Mouse (Mus musculus) forebrain, embryonic 12.5 days (tissue): Measurements from ENCODE around the gene Wasf2. TPM values are rescaled to one million over a fixed set of nuclear protein-coding genes. Genes with fewer than 3 reads are reported as not detected.

ENCODE experiments used
- ATAC-seq: fragments of 200-750 bp; cut with Nextera tagmentation; 2 replicates; pipeline ENCODE4 v1.8.0; 2017; ENCODE audit warnings: moderate TSS enrichment; ENCODE audit not compliant: low FRiP score
- H3K27ac ChIP-seq: fragments of 300-500 bp; sonication (generic); 2 replicates; pipeline ENCODE4 v1.5.1; 2016; ENCODE audit warnings: mild to moderate bottlenecking
- H3K27me3 ChIP-seq: fragments of 300-500 bp; sonication (generic); 2 replicates; pipeline ENCODE4 v1.6.1; 2016; ENCODE audit warnings: mild to moderate bottlenecking
- H3K36me3 ChIP-seq: fragments of 300-500 bp; sonication (generic); replicated peaks from 2 replicates; pipeline ENCODE4 v1.6.1; 2016; ENCODE audit warnings: mild to moderate bottlenecking
- H3K4me1 ChIP-seq: fragments of 300-500 bp; sonication (generic); 2 replicates; pipeline ENCODE4 v1.6.1; 2016
- H3K4me2 ChIP-seq: fragments of 300-500 bp; sonication (generic); 2 replicates; pipeline ENCODE4 v1.6.1; 2016; ENCODE audit warnings: mild to moderate bottlenecking, moderate library complexity
- H3K4me3 ChIP-seq: fragments of 300-500 bp; sonication (generic); replicated peaks from 2 replicates; pipeline ENCODE4 v1.5.1; 2016; ENCODE audit warnings: mild to moderate bottlenecking
- H3K9ac ChIP-seq: fragments of 300-500 bp; sonication (generic); 2 replicates; pipeline ENCODE4 v1.6.1; 2016; ENCODE audit warnings: mild to moderate bottlenecking
- H3K9me3 ChIP-seq: fragments of 300-500 bp; sonication (generic); 2 replicates; pipeline ENCODE4 v1.6.1; 2016
- WGBS: fragments of 180-500 bp; shearing (Covaris S2); methylation state at CpG from one replicate; pipeline ENCODE4 v1.1.7; 2016; 5-methylcytosine and 5-hydroxymethylcytosine counted together
- polyA plus RNA-seq: library from polyadenylated mRNA; unstranded; fragments of >200 nt; fragmentation: Nextera tagmentation; extraction: Ambion mirVana; gene quantifications from 2 replicates; pipeline ENCODE4 v1.2.1, GENCODE M21; 2016

The Wasf2 gene
- polyA plus RNA-seq, 1 experiment from 2014 or later, result 42.5 TPM

- no peak overlapping the region for H3K4me3 ChIP-seq
- H3K9me3 ChIP-seq, result no peaks in the 10 kb centered on the region
- H3K4me2 ChIP-seq, result no peak overlapping the region
- H3K27me3 ChIP-seq, result no peaks in the 10 kb centered on the region
- peaks cover 59% of the 10 kb centered on the region for H3K36me3 ChIP-seq
- H3K4me1 ChIP-seq, result peaks cover 19% of the 10 kb centered on the region; the same call in 1 of the 2 replicates
- WGBS, result 97% methylated on average over 5 of the region's 5 CpGs
- no peak overlapping the region for H3K27ac ChIP-seq
- no peak overlapping the region for H3K9ac ChIP-seq
- ATAC-seq, result no peak
Measured at GRCm38 (mm10) chr4:133186856-133187255, 56.6 kb downstream of the Wasf2 start.

DNA sequence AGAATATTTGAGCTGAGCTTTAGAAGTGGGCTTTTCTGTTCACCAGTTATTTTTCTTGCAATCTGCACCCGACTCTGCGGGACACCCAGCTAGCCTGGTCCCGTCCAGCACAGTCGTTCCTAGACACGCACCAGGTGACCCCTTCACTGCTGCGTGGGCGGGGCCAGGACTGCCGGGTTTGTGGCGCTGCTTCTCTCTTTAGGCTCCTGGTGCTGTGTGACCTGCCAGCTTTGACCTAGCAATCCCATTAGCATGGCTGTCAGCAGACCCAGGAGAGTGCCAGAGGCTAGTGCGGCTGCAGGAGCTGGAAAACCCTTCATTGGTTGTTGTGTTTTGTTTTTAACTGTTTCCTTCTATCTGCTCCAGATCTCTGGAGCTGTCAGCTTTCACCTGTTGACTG is 59.1 kb downstream of the Wasf2 start:
- no peaks in the 10 kb centered on the region for H3K9me3 ChIP-seq
- no peak for ATAC-seq
- H3K4me3 ChIP-seq, result no peak overlapping the region
- H3K4me1 ChIP-seq, result peaks cover 13% of the 10 kb centered on the region; the same call in 1 of the 2 replicates
- no peak overlapping the region for H3K4me2 ChIP-seq
- 75% methylated on average over 10 of the region's 10 CpGs for WGBS
- H3K27me3 ChIP-seq, result no peaks in the 10 kb centered on the region
- H3K9ac ChIP-seq, result no peak overlapping the region
- H3K36me3 ChIP-seq, result peaks cover 83% of the 10 kb centered on the region
- no peak overlapping the region for H3K27ac ChIP-seq

DNA sequence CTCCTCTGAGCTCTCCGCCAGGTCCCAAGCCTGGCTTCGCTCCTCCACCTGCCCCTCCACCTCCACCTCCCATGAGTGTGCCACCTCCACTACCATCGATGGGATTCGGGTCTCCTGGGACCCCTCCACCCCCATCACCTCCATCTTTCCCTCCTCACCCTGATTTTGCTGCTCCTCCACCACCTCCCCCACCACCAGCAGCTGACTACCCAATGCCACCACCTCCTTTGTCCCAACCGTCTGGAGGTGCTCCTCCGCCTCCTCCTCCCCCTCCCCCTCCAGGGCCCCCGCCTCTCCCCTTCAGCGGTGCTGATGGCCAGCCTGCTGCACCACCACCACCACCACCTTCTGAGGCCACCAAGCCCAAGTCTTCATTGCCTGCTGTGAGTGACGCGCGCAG is 64.2 kb downstream of the Wasf2 start:
- no peak for ATAC-seq
- WGBS, result 88% methylated on average over 11 of the region's 11 CpGs
- Histone ChIP-seq H3K27me3 (no peaks in the 10 kb centered on the region), H3K27ac (no peak overlapping the region), H3K9ac (no peak overlapping the region), H3K9me3 (no peaks in the 10 kb centered on the region), H3K4me3 (no peak overlapping the region), H3K4me1 (peaks cover 39% of the 10 kb centered on the region), H3K4me2 (no peak overlapping the region), H3K36me3 (peaks cover 71% of the 10 kb centered on the region)

DNA sequence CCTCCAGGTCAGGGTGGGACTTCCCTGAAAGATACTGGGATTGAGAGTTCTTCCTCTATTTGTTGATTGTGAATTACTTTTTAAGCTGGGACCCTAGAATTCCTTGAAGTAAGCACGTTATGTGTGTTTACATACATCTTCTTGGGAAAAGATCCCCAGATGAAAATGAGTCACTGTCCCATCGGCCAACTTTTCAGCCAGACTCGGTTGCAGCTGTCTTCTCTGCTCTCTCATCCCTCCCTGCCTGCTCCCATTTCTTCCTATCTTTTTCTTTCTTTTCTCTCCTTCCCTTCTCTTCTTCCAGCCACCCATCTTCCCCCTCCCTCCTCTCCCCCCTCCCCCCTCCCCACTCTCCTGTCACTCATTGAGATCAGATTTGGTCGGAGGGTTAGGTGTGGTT is 64.7 kb downstream of the Wasf2 start:
- Histone ChIP-seq H3K4me1 (peaks cover 40% of the 10 kb centered on the region), H3K4me2 (no peak overlapping the region), H3K27ac (no peak overlapping the region), H3K36me3 (peaks cover 66% of the 10 kb centered on the region), H3K27me3 (no peaks in the 10 kb centered on the region), H3K9me3 (no peaks in the 10 kb centered on the region), H3K9ac (no peak overlapping the region), H3K4me3 (no peak overlapping the region)
- no peak for ATAC-seq
- 70% methylated on average over 4 of the region's 4 CpGs for WGBS

DNA sequence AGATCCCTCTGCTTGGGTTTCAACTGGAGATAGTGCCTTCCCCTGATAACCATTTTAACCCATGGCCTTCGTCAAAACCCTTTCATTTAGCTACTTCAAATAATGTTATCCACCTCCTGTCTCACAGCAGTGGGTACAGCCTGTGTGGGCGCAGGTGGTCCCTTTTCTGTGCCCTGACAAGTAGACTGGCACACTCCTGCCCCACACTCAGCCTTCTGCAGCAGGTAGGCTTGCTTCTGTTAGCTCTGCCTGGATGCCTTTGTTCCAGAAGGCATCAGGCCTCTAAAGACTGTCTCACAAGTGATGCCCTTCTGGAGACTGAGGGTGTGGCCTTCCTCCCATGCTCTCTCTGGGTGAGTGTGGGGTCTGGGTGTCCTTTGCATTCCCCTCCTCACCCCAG is 65.8 kb downstream of the Wasf2 start:
- Histone ChIP-seq H3K27ac (peak overlapping the region; percentile 90), H3K4me1 (peaks cover 52% of the 10 kb centered on the region), H3K9ac (no peak overlapping the region), H3K27me3 (no peaks in the 10 kb centered on the region), H3K4me2 (no peak overlapping the region), H3K4me3 (no peak overlapping the region), H3K36me3 (peaks cover 55% of the 10 kb centered on the region), H3K9me3 (no peaks in the 10 kb centered on the region)
- WGBS, result 89% methylated on average over 2 of the region's 2 CpGs
- no peak for ATAC-seq

GRCm38 (mm10) chr4:133196852-133197251 is 66.5 kb downstream of the Wasf2 start:
- ATAC-seq, result peak; percentile 27; the same call in 1 of the 2 replicates
- H3K27ac ChIP-seq, result peak overlapping the region; percentile 90
- H3K9ac ChIP-seq, result peak overlapping the region; percentile 29; the same call in 1 of the 2 replicates
- no peak overlapping the region for H3K4me2 ChIP-seq
- peaks cover 55% of the 10 kb centered on the region for H3K4me1 ChIP-seq
- H3K4me3 ChIP-seq, result no peak overlapping the region
- peaks cover 48% of the 10 kb centered on the region for H3K36me3 ChIP-seq
- no peaks in the 10 kb centered on the region for H3K27me3 ChIP-seq
- no peaks in the 10 kb centered on the region for H3K9me3 ChIP-seq
- 12% methylated on average over 7 of the region's 7 CpGs for WGBS

- 2% methylated on average over 5 of the region's 5 CpGs for WGBS
- peaks cover 55% of the 10 kb centered on the region for H3K4me1 ChIP-seq
- no peak overlapping the region for H3K4me3 ChIP-seq
Measured at GRCm38 (mm10) chr4:133197355-133197754, 67.0 kb downstream of the Wasf2 start.

DNA sequence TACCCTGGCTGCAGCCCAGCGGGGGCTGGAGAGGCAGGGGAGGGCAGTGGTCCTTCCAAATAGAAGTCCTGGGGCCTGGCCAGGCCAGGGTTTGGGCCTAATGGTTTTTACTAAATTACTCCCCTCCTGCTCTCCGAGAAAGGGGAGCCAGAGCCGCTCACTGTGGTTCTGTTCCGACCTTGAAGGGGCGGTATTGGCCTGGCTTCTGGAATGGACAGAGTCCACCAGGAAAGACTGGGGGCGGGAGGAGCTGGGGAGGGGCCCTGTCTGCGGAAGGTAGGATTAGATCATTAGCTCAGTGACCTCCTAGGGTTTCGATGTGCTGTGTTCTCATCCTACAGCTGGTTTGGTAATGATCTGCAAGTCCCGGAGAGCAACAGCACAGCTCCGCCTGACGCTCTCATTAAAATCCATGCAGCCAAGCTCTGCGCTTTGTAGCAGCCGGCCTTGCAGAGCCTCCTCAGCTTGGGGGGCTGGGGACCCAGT is 67.5 kb downstream of the Wasf2 start:
- Histone ChIP-seq H3K4me2 (no peak overlapping the region), H3K9ac (peak overlapping the region; percentile 29; the same call in 1 of the 2 replicates), H3K36me3 (peaks cover 39% of the 10 kb centered on the region), H3K9me3 (no peaks in the 10 kb centered on the region), H3K27me3 (no peaks in the 10 kb centered on the region), H3K4me3 (no peak overlapping the region), H3K4me1 (peaks cover 55% of the 10 kb centered on the region), H3K27ac (peak overlapping the region; percentile 90)
- ATAC-seq, result peak; percentile 72
- WGBS, result 10% methylated on average over 13 of the region's 13 CpGs

More at GRCm38 (mm10) chr4:133197355-133197754, 67.0 kb downstream of the Wasf2 start:
- Histone ChIP-seq H3K4me2 (no peak overlapping the region), H3K36me3 (peaks cover 44% of the 10 kb centered on the region), H3K9ac (peak overlapping the region; percentile 29; the same call in 1 of the 2 replicates), H3K27me3 (no peaks in the 10 kb centered on the region), H3K9me3 (no peaks in the 10 kb centered on the region), H3K27ac (peak overlapping the region; percentile 90)
- ATAC-seq, result peak; percentile 17; the same call in 1 of the 2 replicates

- Histone ChIP-seq H3K36me3 (peaks cover 32% of the 10 kb centered on the region), H3K27ac (peak overlapping the region; percentile 90), H3K9me3 (no peaks in the 10 kb centered on the region), H3K4me2 (no peak overlapping the region), H3K4me1 (peaks cover 59% of the 10 kb centered on the region), H3K9ac (0 out of 2 replicates have a peak overlapping the region, but pooled peaks have one; percentile 17), H3K27me3 (no peaks in the 10 kb centered on the region), H3K4me3 (no peak overlapping the region)
- 11% methylated on average over 19 of the region's 19 CpGs for WGBS
- ATAC-seq, result 0 out of 2 replicates have a peak, but pooled peaks have one; percentile 24
Measured at GRCm38 (mm10) chr4:133198337-133199180, 68.3 kb downstream of the Wasf2 start.

DNA sequence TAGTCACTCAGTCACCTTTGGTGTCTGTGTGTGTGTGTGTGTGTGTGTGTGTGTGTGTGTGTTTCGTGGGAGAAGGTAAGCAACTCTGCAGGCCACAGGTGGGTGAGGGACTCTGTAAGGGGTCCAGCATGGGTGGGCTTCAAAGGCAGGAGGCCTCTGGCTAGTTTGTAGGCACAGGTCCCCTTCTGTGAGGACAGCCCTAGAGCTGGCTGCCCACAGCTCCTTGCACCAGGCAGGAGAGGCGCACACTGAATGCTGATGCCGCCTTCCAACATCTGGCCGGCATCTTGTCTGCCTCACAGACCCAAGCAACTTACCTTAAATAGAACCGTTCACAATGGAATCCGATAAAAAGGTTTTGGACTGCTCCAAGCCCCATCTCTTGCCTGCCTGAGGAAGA is 69.4 kb downstream of the Wasf2 start:
- Histone ChIP-seq H3K27me3 (no peaks in the 10 kb centered on the region), H3K4me2 (no peak overlapping the region), H3K4me1 (peaks cover 68% of the 10 kb centered on the region), H3K9me3 (no peaks in the 10 kb centered on the region), H3K4me3 (no peak overlapping the region), H3K9ac (no peak overlapping the region), H3K27ac (0 out of 2 replicates have a peak overlapping the region, but pooled peaks have one; percentile 1), H3K36me3 (peaks cover 21% of the 10 kb centered on the region)
- 76% methylated on average over 6 of the region's 6 CpGs for WGBS
- no peak for ATAC-seq

DNA sequence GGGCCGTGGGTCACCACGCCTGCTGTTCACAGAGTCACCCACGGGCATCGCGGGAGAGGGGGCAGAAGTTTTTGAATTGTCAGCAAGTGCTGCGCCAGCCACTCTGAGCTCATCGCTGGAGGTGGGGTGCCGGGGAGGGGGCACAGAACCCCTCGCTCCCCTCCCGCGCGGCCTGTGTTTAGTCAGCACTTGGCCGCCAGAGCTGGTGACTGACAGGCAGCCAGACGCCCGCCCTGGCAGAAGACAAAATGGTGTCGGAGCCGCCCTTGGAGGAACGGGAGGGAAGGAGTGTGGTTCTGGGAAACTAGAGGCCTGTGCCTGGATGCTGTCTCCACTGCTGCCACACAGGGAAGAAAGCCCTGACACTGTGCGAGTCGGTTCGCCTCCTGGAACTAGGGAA is 70.0 kb downstream of the Wasf2 start:
- Histone ChIP-seq H3K27me3 (no peaks in the 10 kb centered on the region), H3K4me2 (no peak overlapping the region), H3K27ac (0 out of 2 replicates have a peak overlapping the region, but pooled peaks have one; percentile 8), H3K4me1 (peaks cover 72% of the 10 kb centered on the region), H3K36me3 (peaks cover 15% of the 10 kb centered on the region), H3K9ac (no peak overlapping the region), H3K9me3 (no peaks in the 10 kb centered on the region), H3K4me3 (no peak overlapping the region)
- WGBS, result 49% methylated on average over 21 of the region's 21 CpGs
- no peak for ATAC-seq

- Histone ChIP-seq H3K27ac (0 out of 2 replicates have a peak overlapping the region, but pooled peaks have one; percentile 36), H3K4me2 (no peak overlapping the region), H3K4me3 (no peak overlapping the region), H3K9me3 (no peaks in the 10 kb centered on the region), H3K36me3 (peaks cover 6% of the 10 kb centered on the region), H3K4me1 (peaks cover 70% of the 10 kb centered on the region), H3K27me3 (no peaks in the 10 kb centered on the region), H3K9ac (peak overlapping the region; percentile 12; the same call in 1 of the 2 replicates)
- ATAC-seq, result no peak
- 75% methylated on average over 8 of the region's 8 CpGs for WGBS
Measured at GRCm38 (mm10) chr4:133201006-133201771, 70.9 kb downstream of the Wasf2 start.
